Mouse (Mus musculus): Measurements from ENCODE around the gene Erbb4. TPM values are rescaled to one million over a fixed set of nuclear protein-coding genes. Genes with fewer than 3 reads are reported as not detected.

Erbb4 gene
- total RNA-seq, 2 experiments from 2014 or later: 0.78 to 0.88 TPM

DNA sequence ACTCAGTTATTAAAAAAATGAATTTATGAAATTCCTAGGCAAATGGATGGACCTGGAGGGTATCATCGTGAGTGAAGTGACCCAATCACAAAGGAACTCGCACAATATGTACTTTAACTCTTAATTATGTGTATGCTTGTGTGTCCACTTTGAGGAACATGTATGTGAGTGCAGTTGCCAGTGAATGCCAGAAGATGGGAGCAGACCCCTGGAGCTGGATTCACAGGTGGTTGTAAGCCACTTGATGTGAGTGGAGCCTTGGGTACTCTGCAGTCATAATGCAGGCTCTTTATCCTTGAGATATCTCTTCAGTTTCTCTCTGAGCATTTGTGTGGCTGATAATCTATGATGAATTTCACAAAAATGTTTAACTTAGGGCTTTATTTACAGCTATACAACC lies 957.3 kb downstream of the Erbb4 start:
- intact Hi-C loops (cut with DNase I; ENCODE audit: low total_unique reads): no loop called here
- no peak for DNase-seq

- no peak for DNase-seq
- intact Hi-C loops (cut with DNase I; ENCODE audit: low total_unique reads): no loop called here
Observed at GRCm38 (mm10) chr1:68142562-68143350, 965.1 kb downstream of the Erbb4 start.

DNA sequence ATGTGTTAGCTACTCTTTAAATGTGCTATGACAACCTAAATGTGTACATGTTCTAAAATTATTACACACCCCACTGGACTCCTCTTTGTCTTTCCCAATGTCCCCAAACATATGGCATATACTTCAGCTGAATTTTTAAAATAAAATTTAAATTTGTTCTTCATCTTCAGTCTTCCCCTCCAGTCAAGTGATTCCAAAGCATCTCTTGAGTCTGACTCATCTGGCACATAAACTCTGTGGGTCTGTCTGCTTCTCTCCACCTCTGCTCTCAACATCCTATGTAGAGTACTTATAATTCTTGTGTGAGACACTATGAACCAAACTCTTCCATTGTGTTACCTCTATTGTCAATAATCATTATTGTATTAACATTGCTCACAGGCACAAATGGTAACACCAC lies 972.9 kb downstream of the Erbb4 start:
- intact Hi-C loops (cut with DNase I; ENCODE audit: low total_unique reads): no loop called here
- no peak for DNase-seq

GRCm38 (mm10) chr1:68134450-68134849 lies 973.4 kb downstream of the Erbb4 start:
- intact Hi-C loops (cut with DNase I; ENCODE audit: low total_unique reads): no loop called here

GRCm38 (mm10) chr1:68123541-68123940 lies 984.3 kb downstream of the Erbb4 start:
- intact Hi-C loops (cut with DNase I; ENCODE audit: low total_unique reads): no loop called here
- no peak for DNase-seq

More at GRCm38 (mm10) chr1:68134450-68134849, 973.4 kb downstream of the Erbb4 start:
- no peak for DNase-seq

DNA sequence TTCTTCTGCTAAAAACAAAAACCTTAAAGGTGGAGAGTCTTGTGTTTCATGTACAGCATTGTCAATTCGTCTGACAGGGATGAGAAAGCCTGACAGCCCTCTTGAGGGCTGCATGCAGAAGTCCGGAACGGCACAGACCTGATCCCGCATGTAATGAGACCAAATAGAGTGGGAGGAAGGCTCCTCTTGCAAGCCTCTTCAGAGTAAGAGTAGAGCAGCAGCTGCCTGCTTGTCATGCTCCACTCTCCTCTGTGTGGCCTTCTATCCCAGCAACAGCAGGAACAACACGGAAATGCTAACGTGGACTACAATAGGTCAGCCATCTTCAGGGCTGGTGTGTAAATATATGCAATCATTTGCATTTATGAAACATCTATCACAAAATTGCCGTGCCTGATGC lies 987.5 kb downstream of the Erbb4 start:
- intact Hi-C loops (cut with DNase I; ENCODE audit: low total_unique reads): no loop called here
- DNase-seq: no peak

- DNase-seq: no peak
- intact Hi-C loops (cut with DNase I; ENCODE audit: low total_unique reads): no loop called here
Observed at GRCm38 (mm10) chr1:68115721-68116120, 992.1 kb downstream of the Erbb4 start.

DNA sequence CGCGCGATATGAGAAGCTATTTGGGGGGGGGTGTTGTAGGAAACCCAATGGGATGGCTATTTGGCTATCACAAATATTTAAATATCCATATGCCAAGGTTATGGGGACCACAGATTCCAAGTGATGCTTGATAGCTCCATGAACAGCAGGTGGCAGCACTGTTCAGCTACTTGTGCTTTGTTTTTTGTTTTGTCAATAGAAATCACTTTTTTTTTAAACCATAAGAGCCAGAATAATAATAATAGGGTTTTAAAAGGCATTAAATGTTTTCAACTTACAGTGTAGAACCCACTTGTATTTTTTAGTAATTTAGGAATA lies 1001.4 kb downstream of the Erbb4 start:
- intact Hi-C loops (cut with DNase I; ENCODE audit: low total_unique reads): loop anchor here (10.0 kb wide), 1 partner anchor 1028 kb away; no protein-coding TSS in a partner anchor
- no peak for DNase-seq

DNA sequence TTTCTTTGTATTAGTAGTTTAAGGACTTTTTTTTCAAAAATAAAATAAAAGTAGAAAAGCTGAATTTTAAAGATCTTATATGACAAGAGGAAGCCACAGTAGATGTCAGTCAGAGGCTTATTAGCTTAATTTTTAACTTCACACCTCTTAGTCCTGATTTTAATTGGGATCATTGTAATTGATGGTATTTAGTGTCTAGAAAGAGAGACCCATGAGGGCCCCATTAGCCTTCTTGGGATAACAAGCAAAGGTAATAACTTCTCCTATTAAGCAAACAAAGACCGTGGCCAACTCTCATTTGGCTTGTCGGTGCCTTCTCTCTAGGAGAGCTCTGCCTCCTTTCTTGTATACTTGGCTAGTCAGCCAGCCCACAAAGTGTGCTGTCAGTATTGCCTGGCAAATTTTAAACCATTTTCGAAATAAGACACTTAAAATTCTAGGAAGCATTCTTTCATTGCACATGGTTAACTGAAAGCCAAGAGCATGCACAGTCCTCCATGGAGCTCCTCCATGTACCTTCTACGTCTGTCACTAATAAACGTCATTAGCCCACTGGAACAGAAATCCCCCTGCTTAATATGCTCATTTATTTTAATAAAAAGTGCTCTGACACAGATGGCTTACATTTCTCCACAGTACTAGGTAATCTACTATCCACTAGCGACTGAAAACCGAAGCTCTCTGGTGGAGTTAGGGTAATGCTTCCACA lies 1001.9 kb downstream of the Erbb4 start:
- DNase-seq: no peak
- intact Hi-C loops (cut with DNase I; ENCODE audit: low total_unique reads): loop anchor here (10.0 kb wide), 1 partner anchor 1029 kb away; no protein-coding TSS in a partner anchor

DNA sequence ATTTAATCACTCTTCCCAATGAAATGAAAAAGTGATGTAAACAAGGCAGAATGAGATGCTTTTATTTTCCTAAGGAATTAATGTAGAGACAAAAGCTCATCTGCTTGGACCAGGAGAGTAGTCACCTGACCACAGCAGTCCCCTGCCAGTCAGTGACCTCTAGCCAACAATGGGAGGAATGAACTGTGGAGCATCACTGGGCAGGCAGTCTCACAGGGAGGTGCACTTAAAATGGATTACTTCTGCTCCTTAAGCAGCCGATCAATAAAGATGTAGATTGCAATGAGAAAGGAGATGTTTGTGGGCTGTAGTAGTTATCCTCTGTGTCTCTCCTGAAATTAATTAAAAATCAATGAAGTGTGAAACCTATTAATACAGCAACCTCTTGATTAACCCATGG lies 1018.2 kb downstream of the Erbb4 start:
- DNase-seq: no peak
- intact Hi-C loops (cut with DNase I; ENCODE audit: low total_unique reads): no loop called here

DNA sequence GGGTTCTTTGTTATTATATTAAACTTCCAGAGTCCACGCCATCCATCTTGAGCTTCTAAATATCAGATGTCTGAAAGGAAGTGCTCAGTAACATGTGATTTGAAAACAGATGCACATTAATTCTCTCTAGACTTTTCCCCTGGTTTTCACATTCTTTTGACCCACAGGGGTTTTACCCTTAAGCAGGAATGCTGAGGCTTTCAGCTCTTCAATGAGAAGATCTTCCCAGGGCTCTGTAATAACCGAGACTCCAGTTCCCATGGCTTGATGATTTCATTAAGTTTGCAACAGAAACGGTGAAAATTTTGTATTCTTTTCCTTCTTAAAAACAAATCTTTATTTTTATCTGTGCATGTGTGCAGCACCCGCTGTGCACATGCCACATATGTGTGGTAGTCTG lies 1051.4 kb downstream of the Erbb4 start:
- intact Hi-C loops (cut with DNase I; ENCODE audit: low total_unique reads): no loop called here
- DNase-seq: no peak

DNA sequence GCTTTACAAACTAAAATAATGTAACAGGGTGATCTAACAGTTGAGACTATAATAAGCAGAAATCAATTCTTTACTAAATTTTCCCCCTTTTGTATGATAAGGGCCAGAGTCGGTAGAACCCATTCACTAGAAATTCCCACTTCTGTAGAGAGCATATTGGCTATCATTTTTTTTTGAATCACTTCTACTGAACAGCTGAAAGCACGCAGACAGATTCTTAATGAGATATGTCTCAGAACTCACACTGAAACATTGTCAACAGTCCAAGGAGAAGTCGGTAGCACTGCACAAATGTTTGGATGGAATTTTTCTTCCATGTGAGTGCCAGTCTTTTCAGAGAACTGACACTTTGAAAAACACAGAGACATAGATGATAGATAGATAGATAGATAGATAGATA lies 1053.1 kb downstream of the Erbb4 start:
- intact Hi-C loops (cut with DNase I; ENCODE audit: low total_unique reads): no loop called here

GRCm38 (mm10) chr1:68049856-68050255 lies 1058.0 kb downstream of the Erbb4 start:
- intact Hi-C loops (cut with DNase I; ENCODE audit: low total_unique reads): no loop called here

More for the DNA sequence above, 1053.1 kb downstream of the Erbb4 start:
- DNase-seq: no peak

GRCm38 (mm10) chr1:68047139-68047538 lies 1060.7 kb downstream of the Erbb4 start:
- intact Hi-C loops (cut with DNase I; ENCODE audit: low total_unique reads): no loop called here
- no peak for DNase-seq

More at GRCm38 (mm10) chr1:68049856-68050255, 1058.0 kb downstream of the Erbb4 start:
- DNase-seq: no peak

DNA sequence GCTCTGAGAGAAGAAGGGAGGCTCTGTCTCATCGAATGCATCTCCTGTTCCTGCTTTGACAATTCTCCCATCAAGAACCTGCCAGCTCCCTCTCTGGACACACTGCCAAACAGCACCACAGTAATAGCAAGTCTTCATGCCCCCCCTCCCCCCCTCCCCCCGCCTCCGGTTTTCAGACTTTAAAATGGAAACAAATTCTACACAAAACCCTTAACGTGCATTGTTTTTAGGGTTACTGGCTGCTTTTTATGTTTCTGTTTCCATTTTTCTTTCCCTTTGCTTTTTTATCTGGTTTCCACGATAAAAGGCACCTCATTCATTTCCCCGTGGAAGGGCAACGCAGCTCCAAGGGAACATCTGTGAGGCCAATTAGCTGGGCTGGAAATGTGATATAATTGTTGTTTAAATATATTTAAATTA lies 1061.3 kb downstream of the Erbb4 start:
- intact Hi-C loops (cut with DNase I; ENCODE audit: low total_unique reads): no loop called here
- DNase-seq: no peak

- DNase-seq: no peak
- intact Hi-C loops (cut with DNase I; ENCODE audit: low total_unique reads): no loop called here
Observed at GRCm38 (mm10) chr1:68024086-68024940, 1083.5 kb downstream of the Erbb4 start.

- no peak for DNase-seq
- intact Hi-C loops (cut with DNase I; ENCODE audit: low total_unique reads): no loop called here
Observed at GRCm38 (mm10) chr1:68020020-68020419, 1087.8 kb downstream of the Erbb4 start.

DNA sequence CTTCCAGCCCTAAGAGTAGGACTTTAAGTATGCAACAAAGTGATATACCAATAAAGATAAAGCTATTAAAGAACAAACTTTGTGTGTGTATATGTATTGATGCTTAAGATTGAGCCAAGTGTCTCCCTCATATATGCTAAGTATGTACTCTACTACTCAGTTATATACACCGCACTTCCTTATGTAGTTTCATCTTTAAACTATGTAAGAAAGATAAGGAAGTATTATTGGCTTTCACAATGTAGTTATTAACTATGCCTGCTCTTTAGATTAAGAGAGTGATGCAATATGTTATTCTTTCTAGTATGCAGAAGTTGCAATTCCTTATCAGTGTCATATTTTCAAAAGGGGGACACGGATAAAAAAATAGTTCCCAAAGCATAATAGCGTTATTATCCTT lies 1088.2 kb downstream of the Erbb4 start:
- no peak for DNase-seq
- intact Hi-C loops (cut with DNase I; ENCODE audit: low total_unique reads): no loop called here

Data from gastrocnemius, postnatal 14 days (tissue).